Mouse (Mus musculus): ENCODE results near the gene Aarsd1.
"Not testable (repeated sequence)": the region's sequence is repeated elsewhere in the genome, so short reads cannot be mapped to it uniquely, and the experiment has no call there.

Aarsd1 gene

DNA sequence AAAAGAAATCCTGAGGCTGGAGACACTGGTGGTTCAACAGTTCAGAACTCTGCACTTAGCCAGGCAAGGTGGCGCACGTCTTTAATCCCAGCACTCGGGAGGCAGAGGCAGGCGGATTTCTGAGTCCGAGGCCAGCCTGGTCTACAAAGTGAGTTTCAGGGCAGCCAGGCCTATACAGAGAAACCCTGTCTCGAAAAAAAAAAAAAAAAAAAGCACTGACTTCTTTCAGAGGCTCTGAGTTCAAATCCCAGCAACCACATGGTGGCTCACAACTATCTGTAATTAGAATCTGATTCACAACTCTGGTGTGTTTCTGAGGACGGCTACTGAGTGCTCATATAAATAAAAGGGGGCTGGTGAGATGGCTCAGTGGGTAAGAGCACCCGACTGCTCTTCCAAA is 29.4 kb upstream of the Aarsd1 start:
- DNase-seq, result not testable (repeated sequence)

DNA sequence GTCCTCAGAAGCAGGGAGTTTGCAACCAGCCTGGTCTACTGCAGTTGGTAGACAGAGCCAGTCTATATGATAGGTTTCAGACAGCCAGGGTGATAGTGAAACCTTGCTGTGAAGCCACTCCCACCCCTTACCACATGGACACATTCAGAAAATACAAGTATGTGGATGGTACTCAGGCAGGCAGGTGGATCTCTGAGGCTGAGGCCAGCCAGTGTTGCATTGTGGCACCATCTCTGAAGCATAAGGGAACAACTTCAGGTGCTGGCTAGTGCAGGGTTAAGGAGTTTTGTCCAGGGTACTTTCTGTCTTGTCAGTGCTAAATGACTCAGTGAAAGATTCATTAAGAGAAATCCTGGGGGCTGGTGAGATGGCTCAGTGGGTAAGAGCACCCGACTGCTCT is 28.9 kb upstream of the Aarsd1 start:
- DNase-seq, result no peak

DNA sequence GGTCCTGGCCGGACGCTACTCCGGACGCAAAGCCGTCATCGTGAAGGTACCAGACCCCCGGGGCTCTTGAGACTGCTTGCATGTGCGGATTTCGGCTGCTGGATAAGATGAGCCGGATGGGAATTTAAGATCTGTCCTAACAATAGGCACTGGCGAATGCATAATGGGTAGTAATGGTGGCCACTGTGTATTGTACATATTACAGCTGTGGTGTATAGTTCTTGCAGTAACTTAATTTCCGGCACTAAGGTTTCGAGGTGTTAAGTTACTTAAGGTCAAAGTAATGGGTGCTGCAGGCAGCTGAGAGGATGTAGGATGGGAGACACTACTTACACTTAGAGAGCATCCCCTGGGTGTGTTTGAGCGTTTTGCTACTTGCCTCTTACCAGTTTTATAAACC is 25.3 kb upstream of the Aarsd1 start:
- no peak for DNase-seq

DNA sequence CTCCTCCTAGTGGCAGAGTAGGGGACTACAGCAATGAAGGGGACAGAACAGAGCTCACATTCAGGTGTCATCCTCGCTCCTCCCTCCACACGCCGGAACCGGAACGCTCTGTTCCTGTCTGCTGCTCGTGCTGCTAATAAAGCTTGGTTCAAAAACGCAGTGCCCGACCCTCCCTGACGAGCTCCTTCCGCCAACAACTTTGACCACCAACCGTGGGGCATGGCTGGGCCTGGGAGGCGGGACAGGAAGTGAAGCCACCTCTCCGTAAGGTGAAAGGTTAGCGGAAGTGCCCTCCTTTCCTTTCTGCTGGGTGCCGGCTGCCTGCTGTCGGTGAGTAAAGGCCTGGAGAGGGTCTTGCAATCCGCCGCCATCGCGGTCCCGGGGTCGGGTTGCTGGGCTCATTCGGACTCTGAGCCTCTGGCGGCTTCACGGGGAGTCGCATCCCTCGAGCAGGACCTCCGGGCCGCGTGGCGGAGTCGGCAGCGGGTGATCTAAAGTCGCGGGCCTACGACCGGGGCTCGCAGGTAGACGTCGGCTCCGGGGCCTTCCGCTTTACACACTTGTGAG is 24.8 kb upstream of the Aarsd1 start, which contains the start of gene Rpl27:
Gene Rpl27, plus strand, starts transcription at position 172 of the 567 bp plus-strand sequence.
- peak; percentile 98 for DNase-seq

DNA sequence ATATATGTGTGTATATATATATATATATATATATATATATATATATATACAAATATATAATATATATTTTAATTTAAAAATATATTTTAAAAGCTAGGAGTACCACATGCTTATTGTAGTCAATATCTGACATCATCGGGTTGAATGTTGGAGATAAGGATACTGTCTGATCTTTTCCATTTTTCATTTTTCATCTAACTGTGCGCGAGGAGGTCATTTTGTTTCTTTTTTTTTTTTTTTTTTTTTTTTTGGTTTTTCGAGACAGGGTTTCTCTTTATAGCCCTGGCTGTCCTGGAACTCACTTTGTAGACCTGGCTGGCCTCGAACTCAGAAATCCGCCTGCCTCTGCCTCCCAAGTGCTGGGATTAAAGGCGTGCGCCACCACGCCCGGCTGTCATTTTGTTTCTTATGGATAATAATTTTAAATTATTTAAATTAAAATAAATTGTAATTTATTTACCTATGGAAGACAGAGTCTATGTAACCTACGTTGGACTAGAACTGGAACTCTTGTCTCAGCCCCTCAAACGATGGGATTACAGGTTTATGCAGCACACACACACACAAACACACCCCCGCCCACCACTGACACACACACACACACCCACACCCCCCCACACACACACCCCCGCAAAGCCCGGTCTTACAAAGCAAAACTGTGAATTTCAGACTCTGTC is 24.2 kb upstream of the Aarsd1 start:
- DNase-seq, result not testable (repeated sequence)

DNA sequence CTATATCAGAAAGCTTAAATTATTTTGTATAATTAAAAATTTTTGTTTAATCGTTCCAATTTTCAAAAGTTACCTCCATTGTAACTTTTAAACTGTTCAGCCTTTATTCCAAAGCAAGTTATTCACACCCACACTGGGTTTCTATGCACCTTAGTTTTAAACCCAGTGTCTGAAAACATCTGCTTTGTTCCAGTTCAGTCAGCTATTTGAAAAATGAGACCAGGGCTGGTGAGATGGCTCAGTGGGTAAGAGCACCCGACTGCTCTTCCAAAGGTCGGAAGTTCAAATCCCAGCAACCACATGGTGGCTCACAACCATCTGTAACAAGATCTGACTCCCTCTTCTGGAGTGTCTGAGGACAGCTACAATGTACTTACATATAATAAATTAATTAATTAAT is 20.6 kb upstream of the Aarsd1 start:
- not testable (repeated sequence) for DNase-seq

DNA sequence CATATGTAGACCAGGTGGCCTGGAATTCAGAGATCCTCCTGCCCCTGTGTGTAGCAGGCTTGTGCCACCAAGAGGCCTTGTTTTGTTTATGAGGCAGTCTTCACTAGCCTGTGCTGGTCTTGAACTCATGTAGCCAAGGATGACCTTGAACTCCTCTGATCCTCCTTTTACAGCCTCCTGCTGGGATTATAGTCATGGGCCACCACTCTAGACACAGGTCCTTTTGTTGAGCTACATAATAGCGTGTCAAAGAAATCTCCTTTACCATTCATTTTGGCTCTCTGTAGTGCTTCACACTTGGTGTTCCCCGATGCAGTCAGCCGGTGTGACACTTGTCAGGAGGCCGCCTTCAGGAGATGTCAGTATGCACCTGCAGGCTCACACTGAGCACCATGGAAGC is 19.5 kb upstream of the Aarsd1 start:
- no peak for DNase-seq

DNA sequence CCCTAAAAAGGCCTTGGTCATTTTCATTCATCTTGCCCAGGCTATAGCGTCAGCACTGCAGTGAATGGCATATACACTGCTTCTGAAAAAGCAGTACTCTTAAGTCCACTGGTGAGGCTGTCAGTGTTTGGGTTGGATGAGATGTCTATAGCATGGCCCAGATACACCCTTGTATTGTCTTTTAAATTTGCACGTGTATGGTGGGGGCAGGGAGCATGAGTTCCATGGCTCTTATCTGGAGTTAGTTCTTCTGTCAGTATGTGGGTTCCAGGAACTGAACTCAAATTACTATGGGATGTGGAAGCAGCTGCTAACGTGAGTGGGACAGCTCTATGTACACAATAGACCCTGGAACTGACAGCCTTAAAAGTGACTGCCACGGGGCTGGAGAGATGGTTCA is 18.4 kb upstream of the Aarsd1 start:
- DNase-seq, result no peak

DNA sequence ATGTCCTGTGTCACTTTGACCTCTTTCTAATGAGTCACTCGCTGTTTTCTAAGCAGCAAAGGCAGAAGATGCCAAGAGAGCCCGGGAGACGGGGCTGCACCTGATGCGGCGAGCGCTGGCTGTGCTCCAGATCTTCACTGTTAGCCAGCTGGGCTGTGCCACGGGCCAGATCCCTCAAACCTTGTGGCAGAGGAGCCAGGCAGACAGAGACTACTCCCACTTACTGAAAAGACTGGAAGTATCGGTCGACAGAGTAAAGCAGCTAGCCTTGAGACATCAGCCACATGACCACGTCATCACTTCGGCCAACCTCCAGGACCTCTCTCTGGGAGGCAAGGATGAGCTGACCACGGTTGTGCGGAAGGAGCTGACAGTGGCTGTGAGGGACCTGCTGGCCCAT is 16.0 kb upstream of the Aarsd1 start:
- DNase-seq, result peak; percentile 72 to 79

DNA sequence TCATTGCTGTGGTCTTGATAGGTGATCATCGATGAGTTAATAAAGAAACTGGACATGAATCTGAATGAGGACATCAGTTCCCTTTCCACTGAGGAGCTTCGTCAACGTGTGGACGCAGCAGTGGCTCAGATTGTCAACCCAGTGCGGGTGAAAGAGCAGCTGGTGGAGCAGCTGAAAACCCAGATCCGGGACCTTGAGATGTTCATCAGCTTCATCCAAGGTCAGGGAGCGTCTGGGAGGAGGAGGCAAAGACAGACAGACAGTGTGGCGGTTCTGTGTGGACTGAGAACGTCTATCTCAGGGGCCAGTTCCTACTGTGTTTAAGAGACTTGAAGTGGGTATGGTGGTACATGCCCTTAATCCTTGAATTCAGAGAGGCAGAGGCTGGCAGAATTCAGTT is 13.9 kb upstream of the Aarsd1 start:
- DNase-seq, result no peak

DNA sequence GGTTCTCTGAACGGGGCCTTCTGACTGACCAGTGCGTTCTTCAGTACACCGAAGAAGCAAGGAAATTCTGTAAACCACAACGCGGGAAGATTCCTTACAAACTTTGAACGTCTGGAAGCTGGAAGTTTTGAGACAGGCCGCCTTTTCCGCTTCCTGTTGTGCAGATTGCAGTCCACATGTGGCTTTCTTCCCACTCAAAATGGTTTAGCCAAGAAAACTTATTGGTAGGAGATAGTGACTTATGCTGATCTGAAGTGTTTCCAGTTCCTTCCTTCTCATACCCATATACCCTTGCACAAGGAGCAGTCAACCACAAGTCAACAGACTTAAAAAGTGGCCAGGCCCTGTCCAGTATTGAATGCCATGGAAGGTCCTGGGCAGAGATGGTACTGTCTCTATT is 8.8 kb upstream of the Aarsd1 start:
- DNase-seq, result no peak

DNA sequence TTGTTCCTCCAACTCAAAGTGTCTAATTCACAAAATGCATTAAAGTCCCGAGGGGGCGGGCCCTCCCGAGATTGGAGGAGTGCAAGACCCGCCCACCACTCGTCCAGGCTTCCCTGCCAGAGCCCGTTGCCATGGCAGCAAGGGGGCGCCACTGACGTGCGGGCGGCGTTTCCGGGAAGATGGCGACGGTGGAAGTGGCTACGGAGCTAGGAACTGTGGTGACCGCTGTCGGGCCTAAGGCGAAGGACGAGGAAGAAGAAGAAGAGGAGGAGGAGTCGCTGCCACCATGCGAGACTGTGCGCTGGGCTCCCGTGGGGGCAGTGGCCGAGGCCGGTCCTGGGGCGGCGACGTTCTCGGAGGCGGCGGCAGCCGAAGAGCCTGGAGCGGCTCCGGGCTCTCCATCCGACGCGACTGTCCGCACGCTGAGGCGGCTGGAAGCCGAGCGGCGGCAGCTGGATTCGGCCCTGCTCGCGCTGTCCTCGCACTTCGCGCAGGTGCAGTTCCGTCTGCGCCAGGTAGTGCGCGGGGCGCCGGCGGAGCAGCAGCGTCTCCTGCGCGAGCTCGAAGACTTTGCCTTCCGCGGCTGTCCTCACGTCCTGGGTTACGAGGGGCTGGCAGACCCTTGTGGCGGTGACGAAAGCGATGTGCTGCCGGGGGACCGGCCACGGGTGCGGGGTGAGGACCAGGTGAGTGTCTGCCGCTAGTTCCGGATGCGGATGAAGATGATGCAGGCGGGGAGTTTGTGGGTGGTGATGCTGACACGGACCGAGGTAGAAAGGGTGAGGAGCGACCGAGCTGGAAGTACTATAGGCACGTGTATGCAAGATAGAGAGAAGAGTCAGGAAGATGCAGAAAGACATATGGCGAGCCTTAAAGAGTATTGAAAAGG is 7.8 kb upstream of the Aarsd1 start, which contains the start of the genes Rundc1 and Ptges3l:
Gene Rundc1, plus strand, starts transcription at position 161 of the 889 bp plus-strand sequence.
Gene Ptges3l, minus strand, starts transcription at position 409 of the 889 bp plus-strand sequence.
- DNase-seq, result peak; percentile 99

DNA sequence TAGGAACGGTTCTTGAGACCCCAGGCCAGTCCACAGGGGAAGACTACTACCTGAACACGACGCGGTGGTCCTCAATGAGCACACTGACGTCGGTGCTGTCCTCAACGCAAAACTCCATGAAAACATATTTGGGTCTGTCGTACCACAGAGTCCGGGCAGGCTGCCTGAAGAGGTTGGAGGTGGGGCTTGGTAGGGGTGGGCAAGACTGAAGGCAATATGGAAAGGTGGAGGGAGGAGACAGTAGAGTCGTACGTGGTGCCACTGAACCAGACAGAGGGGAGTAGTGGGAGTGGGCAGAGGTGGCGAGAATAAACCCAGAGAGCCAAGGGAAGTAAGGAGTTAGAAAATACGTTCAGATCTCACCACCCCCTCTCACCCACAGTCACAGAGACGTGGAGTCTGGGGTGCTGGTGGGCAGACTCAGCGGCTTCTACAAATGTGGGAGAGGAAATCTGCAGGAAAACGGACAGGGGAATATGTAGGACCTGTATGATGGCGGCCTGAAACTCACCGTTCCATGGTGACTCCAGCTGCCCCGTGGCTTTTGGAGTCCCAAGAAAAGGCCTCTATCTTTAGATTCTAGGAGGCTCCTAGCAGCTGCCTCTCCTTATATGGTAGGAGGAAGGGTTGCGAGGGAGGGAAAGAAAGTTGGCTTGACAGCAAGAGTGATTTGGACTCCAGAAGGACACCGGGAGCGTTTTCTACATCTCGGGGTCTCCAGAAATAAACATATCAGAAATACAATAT is 6.9 kb upstream of the Aarsd1 start, which contains the start of gene Gm27029:
Gene Gm27029, minus strand, starts transcription at position 692 of the 747 bp plus-strand sequence.
- peak; percentile 28 to 49 for DNase-seq

DNA sequence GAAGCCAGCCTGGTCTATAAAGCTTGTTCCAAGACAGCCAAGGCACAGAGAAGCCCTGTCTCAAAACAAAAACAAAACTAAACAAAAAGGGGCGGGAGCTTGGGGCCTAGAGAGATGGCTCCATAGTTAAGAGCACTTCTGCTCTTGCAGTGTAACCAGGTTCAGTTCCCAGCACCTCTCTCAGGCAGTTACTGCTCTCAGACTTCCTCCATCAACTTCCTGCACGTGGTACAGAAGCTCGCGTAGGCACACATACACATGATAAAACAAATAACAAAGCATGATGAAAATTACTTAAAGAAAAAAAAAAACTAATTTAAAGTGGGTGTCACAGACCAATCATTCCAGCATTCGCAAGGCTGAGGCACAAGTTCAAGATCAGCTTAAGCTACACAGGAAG is 2.7 kb upstream of the Aarsd1 start:
- no peak for DNase-seq

DNA sequence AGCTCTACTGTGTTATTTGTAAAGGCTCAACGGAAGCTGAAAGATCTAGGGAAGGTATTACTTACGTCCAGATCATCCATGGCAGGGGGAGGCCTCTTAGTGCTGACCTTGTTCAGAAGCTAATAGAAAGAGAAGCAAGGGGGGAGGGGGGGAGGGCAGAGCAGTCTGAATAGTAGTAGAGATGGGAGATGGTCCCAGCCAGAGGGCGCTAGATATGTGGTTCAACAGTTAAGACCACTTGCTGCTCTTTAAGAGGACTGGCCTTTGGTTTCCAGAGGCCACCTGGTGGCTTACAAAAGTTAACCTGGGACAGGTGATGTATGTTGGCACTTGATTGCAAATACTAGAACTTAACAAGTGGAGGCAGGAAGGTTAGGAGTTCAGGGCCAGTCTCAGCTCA is 2.2 kb upstream of the Aarsd1 start:
- DNase-seq, result peak in 1 of 2 experiments; percentile 28

DNA sequence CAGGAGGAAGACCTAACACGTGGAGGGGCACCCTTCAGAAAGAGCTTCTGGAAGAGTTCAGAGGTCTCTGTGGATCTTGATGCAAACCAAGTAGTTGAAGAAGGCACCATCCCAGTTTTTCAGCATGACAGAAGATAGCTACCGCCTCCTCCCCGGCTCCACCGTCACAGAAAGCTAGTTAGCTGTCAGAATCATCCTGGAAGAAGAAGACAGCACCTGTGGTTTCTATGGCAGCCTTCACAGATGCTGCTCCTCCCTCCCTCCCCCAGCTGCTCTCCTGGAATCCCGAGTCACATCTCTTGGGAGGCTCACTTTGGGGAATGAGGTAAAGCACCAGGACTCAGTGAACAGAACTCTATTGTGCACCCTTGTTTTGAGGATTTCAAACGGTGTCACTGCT is 1.6 kb upstream of the Aarsd1 start:
- no peak for DNase-seq

DNA sequence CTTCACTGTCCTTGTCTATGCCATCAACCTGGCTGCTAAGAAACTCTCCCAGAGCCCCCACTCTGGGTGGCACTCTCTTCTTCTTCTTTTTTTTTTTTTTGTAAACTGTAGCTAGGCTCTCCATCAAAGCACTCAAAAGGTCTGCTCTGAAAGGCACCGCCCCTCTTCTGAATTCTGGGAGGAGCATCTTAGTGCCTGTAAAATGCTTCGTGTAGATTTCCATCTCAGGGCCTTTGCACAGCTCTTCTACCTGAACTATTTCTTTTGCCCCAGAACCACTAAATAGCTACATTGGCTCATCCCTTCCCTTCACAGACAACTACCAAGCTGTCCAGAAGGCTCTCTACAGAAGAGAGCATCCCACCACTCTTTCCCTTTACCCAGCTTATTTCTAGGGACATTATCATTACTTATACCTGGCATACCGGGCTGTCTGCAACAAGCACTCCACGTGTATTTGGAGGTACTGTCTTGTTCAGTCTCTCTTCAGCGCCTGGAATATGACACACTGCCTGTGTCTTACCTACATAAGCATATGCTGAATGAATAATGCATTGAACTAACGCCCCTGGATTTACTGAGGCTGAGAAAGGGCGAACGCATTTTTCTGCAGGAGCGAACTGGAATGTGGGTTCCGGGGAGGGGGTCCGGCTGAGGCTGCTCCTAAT is 848 bp downstream of the Aarsd1 start:
- no peak for DNase-seq

DNA sequence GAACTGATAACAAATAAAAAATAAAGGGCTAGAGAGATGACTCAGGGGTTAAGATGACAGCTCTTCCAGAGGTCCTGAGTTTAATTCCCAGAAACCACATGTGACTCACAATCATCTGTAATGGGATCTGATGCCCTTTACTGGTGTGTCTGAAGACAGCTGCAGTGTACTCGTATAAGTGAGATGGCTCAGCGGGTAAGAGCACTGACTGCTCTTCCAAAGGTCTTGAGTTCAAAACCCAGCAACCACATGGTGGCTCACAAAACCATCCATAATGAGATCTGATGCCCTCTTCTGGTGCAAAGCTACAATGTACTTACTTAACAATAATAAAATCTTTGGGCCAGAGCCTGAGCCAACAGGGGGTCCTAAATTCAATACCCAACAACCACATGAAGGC is 2.1 kb downstream of the Aarsd1 start:
- no peak for DNase-seq

DNA sequence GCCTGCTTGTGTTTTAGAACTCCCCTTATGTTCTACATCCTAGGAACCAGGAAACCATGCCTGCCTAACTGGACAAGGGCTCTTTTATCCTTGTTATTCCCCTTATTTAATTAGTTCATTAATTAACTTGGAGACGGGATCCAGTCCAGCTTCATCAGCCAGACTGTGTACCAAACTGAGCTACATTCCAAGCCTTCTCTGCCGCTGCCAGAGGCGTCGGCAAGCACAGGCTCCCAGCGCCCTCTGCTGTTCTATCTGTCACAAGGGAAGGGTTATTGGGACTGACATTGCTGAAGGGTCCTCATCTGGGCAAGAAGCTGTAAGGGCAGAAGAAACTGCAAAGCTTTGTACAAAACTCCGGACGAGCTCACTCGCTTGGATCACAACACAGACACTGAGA is 22.3 kb downstream of the Aarsd1 start:
- peak; percentile 84 to 89 for DNase-seq

DNA sequence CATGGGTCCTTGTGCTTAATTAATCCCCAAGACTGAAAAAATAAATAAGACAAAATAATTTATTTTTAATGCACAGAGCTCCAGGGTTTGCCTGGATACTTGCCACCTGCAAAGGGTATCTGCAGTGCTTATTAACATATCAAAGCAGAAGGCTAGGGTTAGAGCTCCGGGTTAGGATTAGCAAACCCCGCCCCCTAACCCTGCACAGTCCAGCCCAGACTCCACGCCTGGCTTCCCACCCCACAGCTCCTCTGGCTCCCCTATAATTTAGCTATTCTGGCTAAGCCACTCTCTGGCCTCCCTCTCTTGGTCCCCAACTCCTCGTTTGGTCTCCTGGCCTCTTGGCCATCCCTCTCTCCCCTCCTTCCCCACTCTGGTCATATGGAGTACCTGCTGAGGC is 35.6 kb downstream of the Aarsd1 start:
- DNase-seq, result no peak

DNA sequence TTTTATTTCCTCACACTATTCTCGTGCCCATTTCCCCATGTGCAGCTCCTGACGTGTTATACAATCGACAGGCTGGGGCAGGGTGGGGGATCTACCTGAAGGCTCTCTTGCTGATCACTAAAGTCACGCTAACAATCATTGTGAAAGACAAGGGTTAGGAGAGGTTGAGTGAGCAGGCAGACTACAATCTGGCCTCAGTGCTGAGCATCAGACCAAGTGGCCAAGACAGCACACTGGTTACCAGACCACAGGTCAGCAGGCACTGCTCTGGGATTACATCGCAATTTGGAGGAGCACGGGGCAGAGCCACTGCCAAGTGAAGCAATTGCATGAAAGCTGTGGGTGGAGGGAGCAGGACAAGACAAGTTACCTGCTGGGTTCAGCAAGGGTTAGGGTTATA is 38.5 kb downstream of the Aarsd1 start:
- no peak for DNase-seq

DNA sequence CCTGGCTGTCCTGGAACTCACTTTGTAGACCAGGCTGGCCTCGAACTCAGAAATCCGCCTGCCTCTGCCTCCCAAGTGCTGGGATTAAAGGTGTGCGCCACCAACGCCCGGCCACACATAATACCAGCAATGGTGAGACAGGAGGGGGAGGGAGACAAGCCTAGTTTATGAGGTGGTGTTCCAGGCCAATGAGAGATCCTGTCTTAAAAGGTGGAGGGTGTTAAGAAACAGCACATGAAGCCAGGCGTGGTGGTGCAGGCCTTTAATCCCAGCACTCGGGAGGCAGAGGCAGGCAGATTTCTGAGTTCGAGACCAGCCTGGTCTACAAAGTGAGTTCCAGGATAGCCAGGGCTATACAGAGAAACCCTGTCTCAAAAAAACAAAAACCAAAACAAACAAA is 39.2 kb downstream of the Aarsd1 start:
- DNase-seq, result not testable (repeated sequence)

Measured in cerebellum, postnatal 14 days (tissue).